Mouse (Mus musculus): ENCODE data around the gene Slc12a3.

Slc12a3 gene

DNA sequence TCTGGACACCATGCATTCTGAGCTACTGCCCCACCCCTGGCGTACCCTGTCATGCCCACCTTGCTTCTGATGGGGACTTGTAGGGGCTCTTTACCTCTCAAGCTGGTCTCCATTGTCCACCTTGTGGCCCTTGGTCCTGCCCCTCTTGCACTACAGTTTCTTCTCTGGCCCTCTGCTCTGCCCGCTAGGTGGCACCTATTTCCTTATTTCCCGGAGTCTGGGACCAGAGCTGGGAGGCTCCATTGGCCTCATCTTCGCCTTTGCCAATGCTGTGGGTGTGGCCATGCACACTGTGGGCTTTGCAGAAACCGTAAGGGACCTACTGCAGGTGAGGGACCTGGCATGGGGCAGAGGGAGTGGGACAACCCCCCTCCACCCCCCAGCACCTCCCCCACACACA is 4.3 kb downstream of the Slc12a3 start:
- DNase-seq = no peak

DNA sequence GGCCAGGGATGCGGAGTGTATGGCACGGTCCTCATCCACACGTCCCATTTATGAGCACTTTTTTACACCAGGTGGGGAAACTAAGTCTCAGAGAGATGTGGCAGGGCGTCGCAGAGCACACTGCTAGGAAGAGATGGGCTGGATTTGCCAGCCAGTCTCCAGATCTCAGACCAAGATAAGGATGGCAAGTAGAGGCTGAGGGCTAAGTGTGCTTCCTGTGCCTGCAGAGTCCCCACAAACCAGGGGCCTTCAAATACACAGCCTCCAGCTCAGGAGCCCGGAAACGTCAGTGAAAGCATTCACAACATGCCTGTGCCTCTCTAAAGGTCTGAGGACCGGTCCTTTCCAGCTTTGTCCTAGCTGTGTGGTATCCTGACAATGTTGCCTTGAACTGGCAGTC is 8.6 kb downstream of the Slc12a3 start:
- no peak for DNase-seq

DNA sequence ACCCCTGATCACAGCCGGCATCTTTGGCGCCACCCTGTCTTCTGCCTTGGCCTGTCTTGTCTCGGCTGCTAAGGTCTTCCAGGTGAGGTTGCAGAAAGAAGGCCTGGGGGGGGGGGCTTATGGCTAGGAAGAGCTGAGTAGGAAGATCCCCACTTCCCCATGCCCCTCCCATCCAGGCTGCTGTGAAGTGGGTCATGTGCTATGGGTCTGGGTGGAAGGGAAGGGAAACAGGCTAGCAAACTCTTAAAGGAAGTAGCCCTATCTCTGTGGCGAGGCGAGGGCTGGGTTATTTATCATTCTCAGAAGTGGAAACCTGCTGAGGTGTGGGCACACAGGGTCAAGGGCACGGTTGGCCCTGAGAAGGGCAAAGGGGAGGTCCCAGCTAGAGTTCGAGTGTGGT is 11.8 kb downstream of the Slc12a3 start:
- DNase-seq = no peak

DNA sequence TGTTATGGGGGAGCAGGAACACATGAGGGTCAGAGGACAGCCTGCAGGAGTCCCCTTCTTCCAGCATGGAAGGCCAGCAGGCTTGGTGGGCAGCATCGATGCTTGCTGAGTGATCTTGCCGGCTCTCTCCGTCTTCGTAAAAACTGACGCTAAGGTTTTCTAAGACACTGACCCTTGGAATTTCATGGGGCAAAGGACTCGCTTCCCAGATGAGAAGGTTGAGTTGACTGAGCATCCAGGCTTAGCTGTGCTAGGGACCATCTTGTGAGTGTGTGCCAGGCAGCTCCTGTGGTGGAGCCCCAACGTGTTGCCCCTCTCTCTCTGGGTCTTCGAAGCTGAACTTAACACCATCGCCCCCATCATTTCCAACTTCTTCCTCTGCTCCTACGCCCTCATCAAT is 13.7 kb downstream of the Slc12a3 start:
- no peak for DNase-seq

DNA sequence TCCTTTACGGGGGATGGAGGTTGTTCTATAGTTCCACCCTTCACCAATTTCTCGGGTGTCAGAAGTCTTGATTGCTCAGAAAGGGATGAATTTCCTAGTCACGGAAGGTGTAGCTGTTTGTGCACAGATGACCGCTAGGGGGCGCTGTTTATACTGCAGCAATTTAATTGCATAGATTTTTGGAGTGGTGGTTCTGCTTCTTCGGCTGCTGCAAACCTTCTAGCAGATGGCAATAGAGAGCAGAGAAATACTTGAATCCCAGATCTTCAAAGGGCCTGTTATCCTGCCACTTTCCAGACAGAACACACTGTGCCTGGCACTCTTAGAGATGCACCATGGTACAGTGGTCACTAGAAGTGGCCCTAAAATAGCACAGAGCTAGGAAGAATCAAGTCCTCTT is 14.3 kb downstream of the Slc12a3 start:
- peak; percentile 46 to 66 for DNase-seq

DNA sequence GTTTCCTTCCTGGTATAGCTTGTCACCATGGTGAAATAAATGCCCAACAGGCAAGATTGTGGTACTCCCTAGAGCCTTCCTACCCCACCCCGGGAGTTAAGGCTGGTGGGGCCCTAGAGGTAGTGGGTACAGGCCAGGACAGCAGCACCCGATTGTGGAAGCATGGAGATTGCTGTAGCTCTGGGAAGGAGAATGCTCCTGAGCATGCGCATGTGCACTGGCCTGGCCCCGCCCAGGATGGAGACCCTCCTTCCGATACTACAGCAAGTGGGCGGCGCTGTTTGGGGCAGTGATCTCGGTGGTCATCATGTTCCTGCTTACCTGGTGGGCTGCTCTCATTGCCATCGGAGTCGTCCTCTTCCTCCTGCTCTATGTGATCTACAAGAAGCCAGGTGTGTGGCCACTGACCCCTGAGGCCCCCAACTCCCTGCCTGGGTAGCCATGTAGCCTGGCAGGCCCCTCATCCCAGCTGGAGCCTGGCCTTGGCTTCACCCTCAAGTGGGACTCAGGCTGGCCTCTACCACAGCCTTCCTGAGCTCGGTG is 14.8 kb downstream of the Slc12a3 start:
- DNase-seq = no peak

DNA sequence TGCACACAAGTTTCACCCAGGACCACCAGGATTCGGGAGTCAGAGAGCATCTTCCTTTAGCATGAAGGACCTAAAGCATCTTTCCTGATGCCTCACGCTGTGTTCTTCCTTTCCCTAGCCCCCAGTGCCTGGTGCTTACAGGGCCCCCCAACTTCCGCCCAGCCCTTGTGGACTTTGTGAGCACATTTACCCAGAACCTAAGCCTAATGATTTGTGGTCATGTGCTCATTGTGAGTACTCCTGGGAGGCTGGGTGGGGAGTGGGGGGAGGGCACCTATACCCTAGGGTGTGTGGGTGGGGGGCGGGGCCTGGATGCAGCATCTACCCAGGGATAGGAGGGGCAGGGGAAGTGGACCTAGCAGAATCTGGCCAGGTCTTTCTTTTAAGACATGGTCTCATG is 16.7 kb downstream of the Slc12a3 start:
- DNase-seq = no peak

DNA sequence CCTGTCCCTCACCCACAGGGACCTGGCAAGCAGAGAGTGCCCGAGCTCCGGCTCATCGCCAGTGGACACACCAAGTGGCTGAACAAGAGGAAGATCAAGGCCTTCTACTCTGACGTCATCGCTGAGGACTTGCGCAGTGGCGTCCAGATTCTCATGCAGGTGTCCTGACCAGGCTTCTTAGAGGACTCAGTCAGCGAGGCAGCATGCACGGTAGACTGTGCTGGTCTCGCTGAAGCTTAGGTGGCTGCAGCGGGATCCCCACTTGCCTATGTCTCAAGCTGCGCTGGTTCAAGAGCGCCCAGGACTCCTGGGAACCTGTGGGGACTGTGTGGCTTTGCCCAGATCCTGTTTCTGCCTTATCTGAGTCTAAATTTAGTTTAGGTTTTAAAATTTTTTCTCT is 17.3 kb downstream of the Slc12a3 start:
- no peak for DNase-seq

DNA sequence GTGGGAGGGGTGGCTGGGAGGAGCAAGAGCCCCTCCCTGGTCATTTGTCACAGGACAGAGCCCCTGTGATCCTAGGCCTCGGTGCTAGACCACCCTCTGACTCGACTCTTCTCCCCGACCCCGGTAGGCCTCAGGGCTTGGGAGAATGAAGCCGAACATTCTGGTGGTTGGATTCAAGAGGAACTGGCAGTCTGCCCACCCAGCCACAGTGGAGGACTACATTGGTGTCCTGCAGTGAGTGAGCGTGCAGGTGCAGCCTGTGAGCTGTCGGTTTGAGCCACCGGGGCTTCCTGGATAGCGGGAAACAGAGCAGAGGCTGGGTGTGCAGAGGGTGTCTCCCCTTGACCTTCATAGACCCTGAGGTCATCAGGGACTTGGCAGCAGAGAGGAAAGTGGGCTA is 19.4 kb downstream of the Slc12a3 start:
- DNase-seq = peak in 1 of 2 experiments; percentile 34

DNA sequence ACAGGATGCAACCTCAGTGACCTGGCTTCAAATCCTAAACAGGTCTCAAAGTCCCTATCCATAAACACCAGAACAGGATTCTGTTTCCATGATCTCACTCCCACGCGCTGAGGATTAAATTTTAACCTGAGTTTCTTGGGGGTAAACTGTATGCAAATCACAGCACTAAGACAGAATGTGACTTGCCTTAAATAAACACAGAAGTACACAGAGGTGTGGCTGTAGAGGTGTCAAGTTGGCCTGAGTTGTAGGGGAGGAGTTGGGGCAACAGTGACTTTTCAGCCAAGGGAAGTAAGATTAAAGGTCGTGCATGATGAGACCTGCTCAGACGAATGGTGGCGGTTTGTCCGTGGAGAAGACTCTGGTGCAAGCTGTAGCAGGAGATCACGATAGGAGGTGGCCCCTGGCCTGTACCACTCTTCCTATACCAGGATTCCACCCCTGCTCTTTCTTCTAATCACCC is 25.1 kb downstream of the Slc12a3 start:
- no peak for DNase-seq

DNA sequence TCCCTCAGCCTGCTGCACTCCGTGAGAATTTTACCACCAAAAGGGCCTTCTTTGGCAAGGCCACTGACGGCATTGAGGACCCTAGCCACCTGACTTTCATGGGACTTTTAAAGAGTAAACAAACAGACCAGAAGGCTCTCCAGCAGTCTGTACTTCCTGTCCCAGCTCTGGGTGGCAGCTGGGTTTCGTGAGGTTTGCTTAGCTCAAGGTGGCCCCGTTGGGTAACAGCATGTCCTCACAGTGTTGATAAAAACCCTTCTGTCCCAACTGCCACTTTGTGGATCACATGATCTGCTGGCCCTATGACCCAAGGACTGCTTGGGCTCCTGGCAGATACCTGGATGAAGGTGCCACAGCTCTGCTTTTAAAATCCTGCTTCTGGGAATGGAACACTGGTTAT is 25.6 kb downstream of the Slc12a3 start:
- DNase-seq = peak; percentile 38 to 70

DNA sequence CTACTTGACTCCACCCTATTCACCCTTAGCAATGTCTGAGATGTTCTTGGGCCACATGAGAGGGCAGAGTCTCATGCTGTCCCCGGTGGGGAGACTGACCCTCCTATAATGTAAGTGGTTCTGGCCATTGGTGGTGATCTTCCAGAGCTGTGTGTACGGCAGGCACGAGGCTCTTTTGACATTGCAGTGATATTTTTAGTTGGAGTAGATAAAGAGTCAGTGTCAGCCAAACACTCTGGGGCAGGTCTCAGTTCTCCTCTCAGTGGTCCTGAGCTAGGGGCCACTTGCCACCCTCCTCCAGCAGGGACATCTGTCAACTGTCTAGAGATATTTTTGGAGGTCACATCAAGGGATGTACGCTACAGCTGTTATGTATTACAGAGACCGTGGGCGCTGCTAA is 28.2 kb downstream of the Slc12a3 start:
- DNase-seq = no peak

DNA sequence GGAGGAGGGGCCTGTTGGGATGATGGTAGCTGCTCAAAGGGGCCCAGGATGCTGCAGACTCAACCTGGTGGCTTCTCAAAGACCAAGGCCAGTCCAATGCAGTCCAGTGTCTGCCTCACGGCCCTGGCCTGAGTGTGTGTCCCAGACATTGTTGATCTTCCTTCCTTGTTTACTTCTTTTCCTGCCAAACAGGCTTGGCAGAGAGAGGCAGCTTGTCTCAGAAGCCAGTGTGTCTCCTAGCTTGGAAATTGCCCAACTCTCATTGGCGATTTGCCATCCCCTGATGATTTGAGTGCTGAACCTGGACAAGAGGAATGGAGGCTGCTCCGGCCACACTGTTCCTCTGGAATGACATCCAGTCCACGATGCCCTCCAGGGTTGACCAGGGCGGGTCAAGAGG is 29.5 kb downstream of the Slc12a3 start:
- no peak for DNase-seq

DNA sequence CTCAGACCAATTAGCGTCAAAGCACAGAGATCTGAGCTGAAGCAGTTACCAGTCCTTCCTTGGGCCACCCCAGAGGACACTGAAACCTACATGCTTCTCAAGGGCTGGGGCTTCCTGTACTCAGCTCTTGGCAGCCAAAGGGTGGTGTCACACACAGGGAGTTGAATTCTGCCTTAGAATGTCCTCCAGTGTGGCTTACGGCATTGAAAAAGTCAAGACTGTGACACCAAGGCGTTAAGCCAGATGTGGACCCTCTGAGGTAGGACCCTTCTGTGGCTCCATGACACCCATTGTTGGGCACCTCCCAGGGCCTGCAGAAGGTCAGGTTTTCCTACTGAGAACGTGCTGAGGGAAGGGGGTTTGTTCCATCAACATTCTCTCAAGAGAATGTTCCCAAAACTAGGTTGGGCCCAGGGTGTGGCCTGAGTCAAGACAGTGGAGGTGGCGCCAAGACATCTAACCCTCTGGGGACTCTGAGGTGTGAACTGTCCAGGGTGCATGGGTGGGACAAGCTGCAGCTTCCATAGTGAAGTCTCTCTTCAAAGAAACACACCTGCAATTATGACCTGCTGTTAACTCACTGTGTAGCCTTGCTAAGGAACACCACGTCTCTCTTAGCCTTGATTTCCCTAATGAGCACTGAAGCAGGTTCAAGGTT is 32.9 kb downstream of the Slc12a3 start:
- DNase-seq = no peak

DNA sequence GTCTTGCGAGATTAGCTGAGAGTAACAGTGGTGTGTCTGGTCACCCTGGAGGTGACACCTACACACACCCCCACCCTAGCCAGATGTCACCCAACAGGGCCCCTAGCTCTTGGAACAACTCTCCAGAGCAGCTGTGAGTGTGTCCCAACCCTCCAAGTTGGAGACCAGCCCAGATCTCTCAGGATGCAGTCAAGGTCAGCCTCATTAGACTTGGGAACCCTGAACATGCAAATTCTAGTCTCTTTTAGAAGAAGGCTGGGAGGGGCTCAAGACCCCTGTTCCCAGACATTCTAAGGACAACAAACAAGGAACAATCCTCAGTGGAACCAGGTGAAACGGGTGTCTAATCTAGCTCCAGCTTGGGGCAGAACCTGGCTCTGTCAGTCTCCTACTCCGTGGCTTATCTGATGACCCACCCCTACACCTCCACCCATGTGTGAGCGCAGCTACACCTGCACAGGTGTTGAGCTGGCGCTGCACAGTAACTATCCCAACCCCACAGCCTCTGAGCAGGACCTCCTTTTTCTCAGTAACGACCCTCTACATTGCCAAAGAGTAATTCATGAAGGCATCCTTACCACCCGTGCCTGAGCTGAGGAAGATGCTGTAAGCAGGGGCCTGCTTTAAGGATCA is 33.7 kb downstream of the Slc12a3 start:
- no peak for DNase-seq

DNA sequence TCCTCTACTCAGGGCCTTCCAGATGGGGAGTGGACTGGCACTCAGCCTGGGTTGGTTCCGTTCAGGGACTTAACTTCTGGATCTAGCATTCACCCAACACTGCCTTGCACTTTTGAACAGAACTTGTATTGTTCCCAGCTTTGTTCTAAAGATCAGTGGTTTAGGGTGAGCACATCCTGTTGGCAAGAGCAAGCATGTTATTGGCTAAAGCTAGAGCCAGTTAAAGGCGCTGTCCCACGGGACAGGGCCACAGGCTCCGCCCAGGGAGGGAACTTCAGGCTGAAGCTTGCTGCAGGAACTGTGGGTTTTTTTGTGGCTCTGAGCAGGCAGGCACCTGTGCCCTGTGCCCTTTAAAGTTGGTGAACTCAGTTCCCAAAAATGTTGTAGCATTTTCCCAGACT is 34.3 kb downstream of the Slc12a3 start:
- peak; percentile 84 to 94 for DNase-seq

DNA sequence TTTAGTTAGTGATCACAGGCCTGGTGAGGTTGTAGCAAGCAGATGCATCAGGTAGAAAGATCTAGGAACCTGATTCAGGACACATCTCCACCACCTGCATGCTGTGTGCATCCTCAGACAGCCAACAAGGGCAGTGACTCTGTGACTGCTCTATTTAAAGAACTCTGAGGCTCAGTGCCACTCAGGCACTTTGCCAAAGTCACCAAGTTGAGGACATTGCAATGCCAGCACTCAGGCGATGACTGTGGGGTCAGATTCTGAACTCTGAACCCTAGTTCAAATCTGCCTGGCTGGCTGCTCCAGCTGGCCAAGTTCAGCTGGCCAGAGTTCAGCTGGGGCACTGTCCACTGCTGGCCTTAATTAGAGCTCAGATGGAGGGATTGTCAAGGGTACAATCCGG is 34.9 kb downstream of the Slc12a3 start:
- peak in 1 of 2 experiments; percentile 45 for DNase-seq

DNA sequence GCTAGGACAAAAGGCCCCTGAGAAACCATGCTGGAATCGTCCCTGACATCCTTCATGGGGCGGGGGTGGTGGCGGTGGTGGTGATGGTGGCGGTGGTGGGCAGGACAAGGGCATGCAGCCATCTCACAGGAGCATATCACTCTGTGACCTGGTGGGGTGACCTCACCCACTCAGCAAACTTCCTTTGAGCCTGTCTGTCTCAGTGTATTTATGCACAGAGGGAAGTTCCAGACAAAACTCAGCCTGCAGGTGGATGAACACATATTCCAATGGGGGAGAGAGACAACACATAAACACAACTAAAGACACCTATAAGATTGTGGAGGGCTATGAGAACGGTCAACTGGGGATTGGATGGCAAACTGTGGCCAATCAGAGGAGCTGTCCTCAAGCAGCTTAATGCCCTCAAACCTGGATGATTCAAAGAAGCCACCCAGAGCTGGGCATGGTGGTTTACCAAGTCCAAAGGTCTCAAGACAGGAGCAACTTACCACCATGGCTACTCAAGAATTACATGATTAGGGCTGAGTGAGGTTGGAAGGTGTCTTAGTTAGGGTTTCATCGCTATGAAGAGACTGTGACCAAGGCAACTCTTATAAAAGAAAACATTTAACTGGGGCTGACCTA is 35.8 kb downstream of the Slc12a3 start:
- DNase-seq = no peak

DNA sequence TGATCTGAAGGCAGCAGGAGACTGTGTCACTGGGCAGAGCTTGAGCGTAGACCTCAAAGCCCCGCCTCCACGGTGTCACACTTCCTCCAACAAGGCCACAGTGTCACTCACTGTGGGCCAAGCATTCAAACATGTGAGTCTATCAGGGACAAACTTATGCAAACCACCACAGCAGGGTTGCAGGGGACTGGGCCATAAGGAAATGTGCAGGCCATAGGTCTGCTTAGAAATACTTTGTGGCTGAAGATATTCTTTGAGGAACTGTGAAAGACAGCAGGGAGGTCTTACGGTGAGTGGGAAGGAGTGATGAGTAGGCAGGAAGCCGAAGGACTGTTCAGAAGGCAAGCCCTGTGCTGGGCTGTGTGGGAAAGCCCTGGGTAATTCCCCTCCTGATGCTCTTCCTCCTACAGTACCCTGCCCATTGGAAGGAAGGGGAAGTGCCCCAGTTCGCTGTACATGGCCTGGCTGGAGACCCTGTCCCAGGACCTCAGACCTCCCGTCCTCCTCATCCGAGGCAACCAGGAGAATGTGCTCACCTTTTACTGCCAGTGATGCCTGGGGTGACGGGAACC is 36.5 kb downstream of the Slc12a3 start:
- peak; percentile 65 to 76 for DNase-seq

DNA sequence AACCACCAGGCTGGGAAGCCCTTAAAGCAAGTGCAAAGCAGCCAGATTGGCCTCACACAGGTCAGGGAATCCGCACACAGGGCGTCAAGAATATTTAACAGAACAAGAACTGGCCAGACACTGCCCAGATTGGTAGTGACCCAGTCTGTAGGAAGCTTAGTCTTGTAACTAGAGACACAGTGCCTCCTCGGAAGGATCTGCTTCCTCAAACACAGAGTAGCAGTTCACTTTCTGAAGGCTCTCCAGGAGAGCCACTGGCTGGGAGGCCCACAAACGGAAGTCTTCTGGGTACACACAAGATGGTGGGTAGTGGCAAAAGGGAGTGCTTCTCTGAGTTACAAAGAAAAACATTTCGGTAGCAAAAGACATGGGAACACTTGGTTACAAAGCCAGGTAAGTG is 41.8 kb downstream of the Slc12a3 start:
- DNase-seq = no peak

DNA sequence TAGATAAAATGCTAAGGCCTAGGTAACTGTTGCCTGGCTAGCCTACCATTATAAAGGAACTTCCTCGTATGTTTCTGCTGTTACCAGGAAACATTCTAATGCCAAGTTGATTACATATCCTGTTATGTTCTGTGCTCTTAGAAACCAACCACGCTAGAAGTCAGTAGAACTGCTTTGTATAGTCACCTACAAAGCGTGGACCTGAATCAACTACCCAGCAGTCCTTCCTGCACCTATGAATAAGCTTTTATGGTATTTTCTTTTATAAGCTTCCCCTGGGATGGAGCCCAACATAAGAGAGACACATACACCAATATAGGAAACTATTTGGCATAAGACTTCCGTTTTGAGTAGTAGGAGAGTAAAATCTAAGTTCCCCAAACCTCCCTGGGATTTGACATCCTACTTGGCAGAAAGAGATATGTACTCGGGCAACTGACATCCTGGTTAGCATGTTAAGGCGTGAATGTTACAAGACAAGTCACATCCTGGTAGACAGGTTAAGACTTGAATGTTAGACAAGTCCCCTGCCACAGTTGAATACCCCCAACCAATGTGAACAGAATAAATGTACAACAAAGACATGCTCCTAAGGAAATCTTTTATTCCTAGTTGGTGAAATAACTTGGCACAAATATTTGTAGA is 44.1 kb downstream of the Slc12a3 start:
- no peak for DNase-seq

DNA sequence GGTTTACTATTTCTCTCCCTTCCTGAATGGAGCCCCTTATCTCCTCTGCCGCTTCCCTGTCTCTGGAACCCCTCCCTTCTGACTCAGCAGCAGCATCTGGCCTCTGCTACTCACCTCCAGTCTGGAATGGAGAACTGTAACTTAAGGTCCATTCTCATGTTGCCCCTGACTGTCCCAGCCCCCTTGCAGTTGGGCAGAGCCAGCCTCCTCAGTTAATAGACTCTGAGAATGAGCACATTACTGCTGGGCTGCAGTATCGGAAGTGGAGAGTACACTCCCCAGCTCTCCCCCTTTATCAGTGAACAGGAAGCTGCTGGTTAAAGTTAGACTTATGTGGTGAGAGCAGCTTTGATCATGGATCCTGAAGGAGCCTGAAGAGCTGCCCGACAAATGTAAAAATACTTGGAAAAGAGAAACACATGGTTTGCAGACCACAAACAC is 46.6 kb downstream of the Slc12a3 start:
- DNase-seq = no peak

DNA sequence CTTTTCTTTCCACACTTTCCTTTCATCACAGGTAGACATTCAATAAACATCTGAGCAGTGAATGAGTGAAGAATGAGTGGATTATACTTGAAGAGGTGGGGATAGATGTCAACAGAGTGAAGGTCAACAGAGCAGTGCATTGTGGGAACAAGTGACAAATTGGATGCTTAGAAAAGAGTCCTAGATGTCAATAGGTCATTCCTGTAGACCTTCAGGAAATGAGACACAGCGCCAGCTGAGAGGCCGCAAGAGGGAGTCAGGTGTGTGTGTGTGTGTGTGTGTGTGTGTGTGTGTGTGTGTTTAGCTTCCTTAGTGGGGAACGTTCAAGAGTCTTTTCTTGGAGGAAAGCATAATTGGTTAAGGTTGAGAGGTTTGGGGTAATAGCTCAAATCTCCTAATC is 47.2 kb downstream of the Slc12a3 start:
- no peak for DNase-seq
